ENCODE assay signal across 23 mouse cellular contexts in the genomic region with DNA sequence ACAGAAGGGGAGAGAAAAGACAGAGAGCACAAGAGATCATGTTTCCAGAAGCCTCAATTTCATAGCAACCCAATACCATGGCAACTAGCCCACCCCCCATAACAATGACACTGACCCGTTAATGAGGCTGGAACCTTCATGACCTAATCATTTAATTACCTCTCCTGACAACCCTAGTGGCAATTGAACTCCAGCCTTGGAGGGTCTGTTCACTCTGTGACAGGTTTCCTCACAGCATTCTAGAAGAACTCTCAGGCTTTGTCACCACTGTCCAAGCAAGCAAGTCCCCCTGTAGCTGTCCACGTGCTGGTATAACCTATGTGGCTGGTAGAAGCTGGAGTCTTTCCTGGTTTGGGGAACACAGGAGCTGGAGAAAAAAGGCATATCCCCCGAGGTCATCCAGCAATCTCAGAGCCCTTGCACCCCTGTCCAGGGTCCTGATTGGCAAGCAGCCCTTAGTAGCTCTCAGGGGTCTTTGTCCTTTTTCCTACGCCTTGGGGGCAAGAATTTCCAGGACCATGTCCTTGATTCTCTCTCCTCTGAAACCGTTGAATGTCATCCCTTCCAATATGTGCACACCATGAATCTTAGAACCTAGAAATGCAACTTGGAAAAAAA. TPM values are rescaled to one million over a fixed set of nuclear protein-coding genes. Genes with fewer than 3 reads are reported as not detected.
DNase-seq lines count a peak whose midpoint lies in the region; ATAC-seq and TF ChIP-seq lines count a peak whose summit lies in the region.
"Had no signal": no experiment of that assay in that cellular context is flagged by ENCODE, and none has a peak within 500 bp of the region (broad histone marks: within the 10 kb centered on the region; RNA-seq: fewer than 3 reads in every experiment).

No protein-coding gene starts in this region.

- H3K4me1 ChIP-seq in hindbrain, embryonic 10.5 days (replicated peaks), result peaks cover 25% of the 10 kb centered on the region
- H3K4me1 ChIP-seq in hindbrain, embryonic 12.5 days, result peaks cover 14% of the 10 kb centered on the region
- H3K4me1 ChIP-seq in ES-E14 (ENCODE audit: control insufficient read depth in 2 of 2, insufficient read depth in 2 of 2, low read length in 2 of 2, poor library complexity in 1 of 2), result no peaks in the 10 kb centered on the region; a peak in 1 of 4 replicates
- H3K4me1 ChIP-seq in limb, embryonic 10.5 days, result peaks cover 20% of the 10 kb centered on the region

- DNase-seq in hindbrain, embryonic 10.5 days (ENCODE audit: low spot score), result peak; percentile 34
- DNase-seq in ES-E14 (ENCODE audit: low read depth, low spot score), result peak; percentile 47
- DNase-seq in embryo, embryonic 10 days (ENCODE audit: low spot score), result peak; percentile 66
- DNase-seq in limb, embryonic 10.5 days (ENCODE audit: low spot score), result peak; percentile 65
- DNase-seq in spleen, postnatal 14 days (ENCODE audit: low spot score in 2 of 2), result no peak
- DNase-seq in left cerebral cortex, adult 8-10 months (ENCODE audit: low spot score in 2 of 2), result no peak
- DNase-seq in kidney, postnatal 36 days, result no peak
- DNase-seq: cerebellum, postnatal 14 days; heart, adult 11 months; heart, postnatal 4 days; lung, adult 18-20 months; lung, postnatal 4 days; thymus, adult 18-20 months had no signal

- no peak overlapping the region for H3K4me3 ChIP-seq in hindbrain, embryonic 10.5 days
- H3K4me3 ChIP-seq in hindbrain, embryonic 12.5 days, result no peak overlapping the region
- H3K4me3 ChIP-seq in ES-E14 (ENCODE audit: insufficient read depth in 1 of 2, low read depth in 1 of 2, low read length in 2 of 2, poor library complexity in 1 of 2, severe bottlenecking in 1 of 2), result no peak overlapping the region
- H3K4me3 ChIP-seq in limb, embryonic 10.5 days, result no peak overlapping the region
- H3K4me3 ChIP-seq: embryonic facial prominence, embryonic 15.5 days had no signal

- no peaks in the 10 kb centered on the region; the same call in 1 of the 2 replicates for H3K27me3 ChIP-seq in hindbrain, embryonic 10.5 days (ENCODE audit: insufficient read depth, poor library complexity, severe bottlenecking)
- peaks cover 3% of the 10 kb centered on the region; the same call in 1 of the 2 replicates for H3K27me3 ChIP-seq in hindbrain, embryonic 12.5 days
- no peaks in the 10 kb centered on the region for H3K27me3 ChIP-seq in limb, embryonic 10.5 days (ENCODE audit: low read depth, poor library complexity, severe bottlenecking)
- H3K27me3 ChIP-seq: embryonic facial prominence, embryonic 15.5 days had no signal

- H3K9ac ChIP-seq in hindbrain, embryonic 12.5 days, result no peak overlapping the region
- H3K9ac ChIP-seq in ES-E14 (ENCODE audit: insufficient read depth, low read depth, low read length, poor library complexity, severe bottlenecking), result no peak overlapping the region
- H3K9ac ChIP-seq: embryonic facial prominence, embryonic 15.5 days had no signal

- WGBS in hindbrain, embryonic 10.5 days, result 30% methylated on average over 5 of the region's 5 CpGs
- 25% methylated on average over 5 of the region's 5 CpGs for WGBS in hindbrain, embryonic 12.5 days
- 25% methylated on average over 5 of the region's 5 CpGs for WGBS in limb, embryonic 10.5 days

- no peak overlapping the region for H3K4me2 ChIP-seq in hindbrain, embryonic 12.5 days (replicated peaks)
- H3K4me2 ChIP-seq: embryonic facial prominence, embryonic 15.5 days; midbrain, embryonic 11.5 days had no signal

- no peak overlapping the region for H3K27ac ChIP-seq in hindbrain, embryonic 10.5 days
- no peak overlapping the region for H3K27ac ChIP-seq in hindbrain, embryonic 12.5 days
- H3K27ac ChIP-seq in ES-E14 (ENCODE audit: insufficient read depth, low read depth, low read length, poor library complexity, severe bottlenecking), result no peak overlapping the region
- H3K27ac ChIP-seq in limb, embryonic 10.5 days, result no peak overlapping the region
- H3K27ac ChIP-seq: embryonic facial prominence, embryonic 15.5 days had no signal

- in situ Hi-C loops in ES-E14 (cut with MboI; ENCODE audit: low sequenced_read_pairs in 2 of 2, unreplicated experiment in 2 of 2), result no loop called here

- ATAC-seq in hindbrain, embryonic 12.5 days (ENCODE audit: low FRiP score), result no peak
- ATAC-seq: forebrain, embryonic 16.5 days; inflammation-experienced regulatory T-cells, adult 6 months had no signal

- H3K9me3 ChIP-seq in hindbrain, embryonic 10.5 days, result no peaks in the 10 kb centered on the region
- no peaks in the 10 kb centered on the region for H3K9me3 ChIP-seq in hindbrain, embryonic 12.5 days (replicated peaks)
- no peaks in the 10 kb centered on the region for H3K9me3 ChIP-seq in ES-E14 (ENCODE audit: control insufficient read depth, insufficient read depth, low read depth, low read length)
- no peaks in the 10 kb centered on the region for H3K9me3 ChIP-seq in limb, embryonic 10.5 days (replicated peaks)
- H3K9me3 ChIP-seq: embryonic facial prominence, embryonic 15.5 days had no signal

- H3K36me3 ChIP-seq in hindbrain, embryonic 10.5 days, result no peaks in the 10 kb centered on the region
- H3K36me3 ChIP-seq in hindbrain, embryonic 12.5 days, result no peaks in the 10 kb centered on the region
- H3K36me3 ChIP-seq in ES-E14 (ENCODE audit: control insufficient read depth, insufficient read depth, low read length, poor library complexity, severe bottlenecking), result no peaks in the 10 kb centered on the region
- no peaks in the 10 kb centered on the region for H3K36me3 ChIP-seq in limb, embryonic 10.5 days
- H3K36me3 ChIP-seq: embryonic facial prominence, embryonic 15.5 days had no signal

TF ChIP-seq in ES-E14, 5 proteins besides CTCF, POLR2A, EP300 and RAD21:
- no peak for TF ChIP-seq HCFC1 (IDR thresholded peaks at IDR 0.05; ENCODE audit: borderline replicate concordance, insufficient read depth, low read length)
- TF ChIP-seq MAFK (IDR thresholded peaks at IDR 0.05; ENCODE audit: insufficient read depth, low read depth, low read length), result no peak
- TF ChIP-seq ZC3H11A (IDR thresholded peaks at IDR 0.05; ENCODE audit: borderline replicate concordance, low read depth, low read length), result no peak
- TF ChIP-seq ZNF384 (IDR thresholded peaks at IDR 0.05; ENCODE audit: low read depth, low read length), result no peak
- no peak for TF ChIP-seq CHD2 (IDR thresholded peaks at IDR 0.05; ENCODE audit: low read depth, low read length)

RNA-seq across cellular contexts. Expression of a gene that starts 23.5 kb away (rescaled TPM):
- polyA plus RNA-seq in hindbrain, embryonic 10.5 days (2016; fragmentation: Nextera tagmentation; extraction: Ambion mirVana), result 0.10 TPM in 1 of 2 replicates, not detected in the other
- polyA plus RNA-seq in hindbrain, embryonic 12.5 days (2016; fragmentation: Nextera tagmentation; extraction: Ambion mirVana), result not detected in 2 replicates
- total RNA-seq in ES-E14 (2012; rRNA removed), result 0.62 and 0.69 TPM in 2 replicates
- polyA plus RNA-seq in limb, embryonic 10.5 days (2016; fragmentation: Nextera tagmentation; extraction: Ambion mirVana), result not detected in 2 replicates
- under 1 TPM in 2 of 4 experiments, not detected in 2; 0.23 to 0.25 TPM for total RNA-seq in left cerebral cortex, adult 8-10 months (2022)
- total RNA-seq: gastrocnemius, adult 8-10 months; heart, postnatal 4 days; layer of hippocampus, postnatal 25 days; left cerebral cortex, postnatal 25 days; liver, adult 2 months; monocyte, adult 5-6 weeks had no signal
- polyA plus RNA-seq: inflammation-experienced regulatory T-cells, adult 6 months; liver, adult 2 months; midbrain, embryonic 11.5 days had no signal

Comparison
In these comparisons a context has a peak if more than half of its experiments do, and no peak if none do; other contexts are left out.
1. DNase-seq: peak in hindbrain, embryonic 10.5 days (single experiment), ES-E14 (single experiment), embryo, embryonic 10 days (single experiment) and limb, embryonic 10.5 days (single experiment); none in spleen, postnatal 14 days (0 of 2), left cerebral cortex, adult 8-10 months (0 of 2) and kidney, postnatal 36 days (0 of 2).